Mouse (Mus musculus) midbrain, embryonic 11.5 days (tissue): Measurements from ENCODE around the gene Map1b. TPM values are rescaled to one million over a fixed set of nuclear protein-coding genes. Genes with fewer than 3 reads are reported as not detected.

Source experiments
- ATAC-seq: fragments of 200-750 bp; cut with Nextera tagmentation; 2 replicates; pipeline ENCODE4 v1.8.0; 2017; ENCODE audit warnings: moderate TSS enrichment, moderate library complexity; ENCODE audit not compliant: low FRiP score
- DNase-seq: peaks from one replicate; pipeline ENCODE4 v3.0.0; 2015; ENCODE audit warnings: low spot score; ENCODE audit errors: missing footprints
- H3K27ac ChIP-seq: fragments of 300-500 bp; sonication (generic); 2 replicates; pipeline ENCODE4 v1.5.1; 2014; ENCODE audit warnings: low read depth, low read length
- H3K27me3 ChIP-seq: fragments of 300-500 bp; sonication (generic); 2 replicates; pipeline ENCODE4 v1.6.1; 2014; ENCODE audit warnings: mild to moderate bottlenecking, low read length, moderate library complexity, mixed read lengths; ENCODE audit not compliant: control insufficient read depth, insufficient read depth
- H3K36me3 ChIP-seq: fragments of 300-500 bp; sonication (generic); 2 replicates; pipeline ENCODE4 v1.6.1; 2014; ENCODE audit warnings: mild to moderate bottlenecking, low read length, moderate library complexity, mixed read lengths; ENCODE audit not compliant: control insufficient read depth, insufficient read depth
- H3K4me1 ChIP-seq: fragments of 300-500 bp; sonication (generic); 2 replicates; pipeline ENCODE4 v1.6.1; 2014; ENCODE audit warnings: low read length; ENCODE audit not compliant: control insufficient read depth, insufficient read depth
- H3K4me2 ChIP-seq: fragments of 300-500 bp; sonication (generic); 2 replicates; pipeline ENCODE4 v1.6.1; 2014; ENCODE audit warnings: mild to moderate bottlenecking, moderate library complexity
- H3K4me3 ChIP-seq: fragments of 300-500 bp; sonication (generic); 2 replicates; pipeline ENCODE4 v1.5.1; 2014; ENCODE audit warnings: low read depth, low read length
- H3K9ac ChIP-seq: fragments of 300-500 bp; sonication (generic); 2 replicates; pipeline ENCODE4 v1.6.1; 2014; ENCODE audit warnings: low read length
- H3K9me3 ChIP-seq: fragments of 300-500 bp; sonication (generic); 2 replicates; pipeline ENCODE4 v1.6.1; 2016; ENCODE audit warnings: low read length; ENCODE audit not compliant: control insufficient read depth
- WGBS: fragments of 180-500 bp; shearing (Covaris S2); extraction: QIAGEN DNeasy Blood & Tissue Kit; methylation state at CpG from one replicate; pipeline ENCODE4 v1.1.7; 2014; 5-methylcytosine and 5-hydroxymethylcytosine counted together
- polyA plus RNA-seq: library from polyadenylated mRNA; unstranded; fragments of >200 nt; fragmentation: Nextera tagmentation; extraction: Ambion mirVana; gene quantifications from 2 replicates; pipeline ENCODE4 v1.2.1, GENCODE M21; 2014

Map1b gene
- polyA plus RNA-seq, result 911 and 979 TPM in 2 replicates

DNA sequence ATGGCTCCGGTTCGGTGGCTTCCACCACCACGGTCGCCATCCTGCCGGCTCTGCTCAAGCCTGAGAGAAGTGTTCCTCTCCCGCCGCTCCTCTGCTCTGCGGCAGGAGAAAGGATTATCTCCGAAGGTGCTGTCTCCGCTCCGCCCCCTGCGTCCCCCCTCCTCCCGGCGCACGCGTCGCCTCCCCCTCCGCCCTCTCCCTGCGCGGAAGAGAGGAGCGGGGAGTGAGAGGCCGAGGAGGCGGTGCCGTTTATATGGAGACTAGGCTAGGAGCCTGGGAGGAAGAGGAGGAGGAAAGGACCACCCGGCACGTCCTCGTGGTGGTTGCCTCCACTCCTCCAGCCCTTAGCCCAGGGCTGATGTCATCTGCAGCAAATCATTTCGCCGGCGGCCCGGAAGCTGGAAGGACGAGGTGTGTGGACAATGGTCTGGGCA is at the start of gene Map1b:
Gene Map1b (minus strand): TSS at position 93 of the 434 bp plus-strand sequence.
- H3K27ac ChIP-seq, result peak within 1 kb of the TSS; percentile 97
- peak; percentile 87 for ATAC-seq

DNA sequence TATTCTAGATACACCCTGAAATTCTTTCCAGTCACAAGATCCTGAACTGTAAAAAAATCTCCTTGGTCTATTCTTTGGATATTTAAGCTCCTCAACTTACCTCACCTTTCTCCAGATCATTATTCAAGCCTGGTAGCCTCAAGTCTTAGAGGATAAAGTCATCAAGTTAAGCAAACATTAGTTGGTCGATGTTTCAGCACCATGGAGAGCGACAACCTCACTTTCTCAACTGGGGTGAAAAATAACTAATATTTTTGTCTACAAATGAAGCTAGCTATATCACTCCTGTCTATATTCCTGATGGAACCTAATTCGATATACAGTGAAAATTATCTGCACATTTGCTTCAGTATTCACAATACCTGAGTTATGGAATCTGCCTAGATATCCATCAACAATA is 48.0 kb upstream of the Map1b start:
- no peak overlapping the region for H3K27ac ChIP-seq
- no peak for ATAC-seq
- H3K27me3 ChIP-seq, result no peaks in the 10 kb centered on the region
- H3K4me3 ChIP-seq, result no peak overlapping the region
- WGBS, result 33% methylated on average over 3 of the region's 3 CpGs
- H3K9me3 ChIP-seq, result no peaks in the 10 kb centered on the region
- H3K36me3 ChIP-seq, result no peaks in the 10 kb centered on the region
- no peak overlapping the region for H3K4me2 ChIP-seq
- H3K9ac ChIP-seq, result no peak overlapping the region
- H3K4me1 ChIP-seq, result peaks cover 10% of the 10 kb centered on the region; the same call in 1 of the 2 replicates
- peak; percentile 90 for DNase-seq

More for the DNA sequence above, at the start of gene Map1b:
- WGBS, result under 1% methylated on average over 29 of the region's 32 CpGs
- DNase-seq, result peak; percentile 96
- peak within 1 kb of the TSS; percentile 80 for H3K9ac ChIP-seq
- H3K4me3 ChIP-seq, result peak within 1 kb of the TSS; percentile 69
- H3K4me1 ChIP-seq, result peaks cover 17% of the 10 kb centered on the region
- no peaks in the 10 kb centered on the region for H3K27me3 ChIP-seq
- no peaks in the 10 kb centered on the region for H3K9me3 ChIP-seq
- peak within 1 kb of the TSS; percentile 45 for H3K4me2 ChIP-seq
- no peaks in the 10 kb centered on the region for H3K36me3 ChIP-seq

DNA sequence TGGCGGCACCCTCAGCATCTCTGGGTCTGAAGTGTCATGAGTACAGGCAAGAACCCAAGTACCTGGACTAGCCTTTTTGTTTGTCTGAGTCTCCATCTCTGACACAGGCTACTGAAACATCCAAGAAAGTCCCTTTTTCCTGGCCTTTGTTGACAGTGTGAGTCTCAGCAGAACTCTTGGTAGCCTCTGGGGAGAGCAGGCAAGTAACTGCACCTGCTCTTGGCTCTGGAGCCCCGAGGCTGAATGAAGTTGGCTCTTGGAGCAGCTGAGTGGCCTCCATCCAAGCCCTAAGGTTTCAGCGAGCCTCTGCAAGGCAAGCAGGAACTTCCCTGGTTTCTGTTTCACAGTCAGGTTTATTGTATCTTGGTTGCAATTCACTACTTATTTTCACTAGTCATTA is 46.7 kb upstream of the Map1b start:
- H3K27ac ChIP-seq, result no peak overlapping the region

DNA sequence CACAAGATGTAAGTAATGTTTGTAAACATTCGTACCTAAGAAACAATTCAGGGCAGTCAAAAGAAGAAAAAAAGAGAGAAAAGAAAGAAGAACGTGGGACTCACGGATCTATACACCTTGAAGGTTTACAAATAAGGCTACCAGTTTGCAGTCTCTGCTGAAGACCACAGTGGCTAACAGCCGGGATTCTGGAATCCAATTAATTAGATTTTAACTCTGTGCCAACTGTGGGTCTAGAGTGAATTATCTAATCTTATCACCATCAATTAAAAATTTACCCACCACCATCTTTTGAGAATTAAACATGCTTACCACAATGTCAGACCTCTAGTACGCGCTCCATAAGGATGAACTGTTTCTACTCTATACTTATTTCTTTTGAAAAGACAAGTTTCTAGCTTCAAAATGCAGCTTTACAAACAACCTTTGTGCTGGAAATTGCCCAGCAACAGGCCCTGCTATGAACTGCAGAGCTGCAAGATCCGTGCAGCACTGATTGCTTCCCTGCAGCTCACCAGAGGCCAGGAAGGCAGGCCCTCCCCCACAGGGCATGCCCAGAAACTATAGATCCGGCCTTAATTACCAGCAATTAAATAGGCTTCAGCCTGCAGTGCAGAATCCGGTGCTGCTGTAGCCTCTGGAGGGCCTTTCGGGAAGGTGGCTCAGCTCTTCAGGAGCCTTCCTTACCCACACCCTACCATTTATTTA is 45.7 kb upstream of the Map1b start:
- Histone ChIP-seq H3K4me3 (no peak overlapping the region), H3K4me1 (peaks cover 10% of the 10 kb centered on the region; the same call in 1 of the 2 replicates), H3K4me2 (no peak overlapping the region), H3K27me3 (no peaks in the 10 kb centered on the region), H3K27ac (no peak overlapping the region), H3K9ac (no peak overlapping the region), H3K9me3 (no peaks in the 10 kb centered on the region), H3K36me3 (no peaks in the 10 kb centered on the region)
- ATAC-seq, result peak; percentile 59; the same call in 1 of the 2 replicates
- 48% methylated on average over 10 of the region's 10 CpGs for WGBS
- DNase-seq, result peak; percentile 76

More for the DNA sequence above, 46.7 kb upstream of the Map1b start:
- H3K4me3 ChIP-seq, result no peak overlapping the region
- WGBS, result 70% methylated on average over 3 of the region's 3 CpGs
- H3K4me2 ChIP-seq, result no peak overlapping the region
- no peaks in the 10 kb centered on the region for H3K36me3 ChIP-seq
- ATAC-seq (no peak), DNase-seq (peak; percentile 56)
- peaks cover 10% of the 10 kb centered on the region; the same call in 1 of the 2 replicates for H3K4me1 ChIP-seq
- no peaks in the 10 kb centered on the region for H3K27me3 ChIP-seq
- H3K9ac ChIP-seq, result no peak overlapping the region
- H3K9me3 ChIP-seq, result no peaks in the 10 kb centered on the region

DNA sequence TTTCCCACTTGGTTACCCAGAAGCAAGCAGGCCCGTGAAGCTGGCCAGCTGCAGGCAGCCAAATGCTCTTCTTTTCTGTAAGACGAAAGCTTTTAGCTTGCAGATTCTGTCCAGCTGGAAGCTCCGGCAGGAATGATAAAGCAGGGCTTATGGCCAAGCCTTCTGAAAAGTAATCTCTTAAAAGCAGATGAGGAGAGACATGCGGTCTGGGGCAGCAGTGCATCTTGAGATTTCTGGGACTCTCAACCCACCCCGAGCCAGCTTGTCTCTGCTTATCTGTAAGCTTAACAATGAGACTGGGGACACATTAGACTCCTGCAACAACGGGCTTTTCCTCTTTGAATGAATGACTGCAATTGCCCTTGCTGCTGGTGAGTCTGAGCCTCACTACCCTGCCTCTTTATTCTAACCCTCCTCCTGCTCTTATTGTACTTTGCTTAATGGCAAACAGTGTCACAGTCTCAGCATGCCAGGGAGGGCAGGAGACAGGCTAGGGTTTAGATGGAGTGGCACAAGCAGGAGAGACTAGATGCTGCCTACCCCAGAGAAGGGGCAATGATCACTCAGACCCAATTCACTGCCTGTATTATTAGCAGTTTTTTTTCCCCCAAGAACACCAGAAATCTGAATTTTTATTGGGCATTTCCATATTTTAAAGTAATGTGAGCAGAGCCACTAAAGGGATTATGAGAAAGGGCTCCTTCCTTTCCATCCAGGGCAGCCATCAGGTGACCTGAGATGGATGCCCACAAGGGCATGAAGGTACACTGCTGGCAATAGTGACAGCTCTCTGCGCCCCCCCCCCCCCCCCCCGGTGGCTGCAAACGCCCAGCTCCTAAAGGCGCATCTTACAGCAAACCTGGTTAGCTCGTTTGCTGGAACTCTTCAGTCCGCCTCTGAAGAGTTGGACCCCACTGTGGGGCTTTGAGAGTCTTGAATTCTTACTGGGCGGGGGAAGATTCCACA is 44.6 kb upstream of the Map1b start:
- no peaks in the 10 kb centered on the region for H3K36me3 ChIP-seq
- peak; percentile 62; the same call in 1 of the 2 replicates for ATAC-seq
- no peak overlapping the region for H3K4me2 ChIP-seq
- H3K27ac ChIP-seq, result 0 out of 2 replicates have a peak overlapping the region, but pooled peaks have one; percentile 53
- no peak overlapping the region for H3K4me3 ChIP-seq
- H3K9ac ChIP-seq, result no peak overlapping the region
- peaks cover 10% of the 10 kb centered on the region; the same call in 1 of the 2 replicates for H3K4me1 ChIP-seq
- no peaks in the 10 kb centered on the region for H3K27me3 ChIP-seq
- no peaks in the 10 kb centered on the region for H3K9me3 ChIP-seq
- DNase-seq, result peak; percentile 79
- WGBS, result 43% methylated on average over 12 of the region's 13 CpGs

DNA sequence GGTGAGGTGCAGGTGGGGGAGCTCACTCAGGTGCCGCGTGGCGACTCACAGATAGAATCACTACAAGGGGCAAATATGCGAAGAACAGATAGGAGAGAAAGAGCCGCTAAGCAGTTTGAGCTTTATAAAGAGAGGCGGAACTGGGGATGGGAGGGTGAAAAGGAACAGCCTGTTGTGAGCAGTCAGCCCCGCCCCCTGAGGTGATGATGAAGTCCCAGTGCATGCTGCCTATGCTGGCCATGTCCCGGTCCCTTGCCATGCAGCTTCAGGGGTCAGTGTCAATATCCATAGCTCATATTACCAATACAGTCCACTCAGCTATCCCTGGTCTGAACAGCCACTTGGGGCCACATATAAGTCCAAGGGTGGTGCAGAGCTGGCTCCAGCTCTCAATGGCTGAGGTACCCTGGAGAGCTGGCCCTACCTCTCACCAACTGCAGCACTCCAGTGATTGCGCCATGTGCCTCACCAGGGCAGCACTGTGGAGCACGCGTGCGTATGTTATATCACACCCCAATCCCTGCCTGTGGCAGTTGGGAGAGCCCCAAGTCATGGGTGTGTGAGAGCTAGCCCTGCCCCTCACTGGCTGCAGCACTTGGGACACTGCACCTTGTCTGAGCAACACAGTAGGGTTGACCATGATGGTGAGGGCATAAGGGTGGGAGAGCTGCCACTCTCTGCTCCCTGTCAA is 42.0 kb upstream of the Map1b start:
- Histone ChIP-seq H3K9ac (no peak overlapping the region), H3K27me3 (no peaks in the 10 kb centered on the region), H3K9me3 (no peaks in the 10 kb centered on the region), H3K27ac (no peak overlapping the region), H3K4me1 (peaks cover 10% of the 10 kb centered on the region; the same call in 1 of the 2 replicates), H3K36me3 (no peaks in the 10 kb centered on the region), H3K4me3 (no peak overlapping the region), H3K4me2 (no peak overlapping the region)
- 75% methylated on average over 12 of the region's 12 CpGs for WGBS
- DNase-seq (no peak), ATAC-seq (no peak)

DNA sequence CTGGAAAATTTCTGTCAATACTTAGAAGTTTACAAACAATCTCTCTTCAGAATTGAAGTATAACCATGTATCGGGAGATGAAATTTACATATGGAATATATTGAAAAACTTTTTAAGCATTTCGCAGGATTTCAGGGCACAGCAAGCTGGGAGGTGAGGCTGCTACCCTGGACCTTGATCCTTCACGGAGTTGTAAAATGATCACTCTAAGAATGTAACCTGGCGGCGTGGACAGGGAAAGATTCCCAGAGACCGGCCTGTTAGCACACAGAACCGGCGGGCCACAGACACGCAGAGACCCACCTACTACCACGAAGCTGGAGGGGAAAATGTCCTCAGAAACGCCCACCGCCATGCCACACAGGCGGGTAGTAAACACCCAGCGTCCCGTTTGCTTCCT is 41.5 kb upstream of the Map1b start:
- Histone ChIP-seq H3K27me3 (no peaks in the 10 kb centered on the region), H3K4me2 (no peak overlapping the region), H3K27ac (no peak overlapping the region), H3K9me3 (no peaks in the 10 kb centered on the region), H3K9ac (no peak overlapping the region), H3K4me3 (no peak overlapping the region), H3K36me3 (no peaks in the 10 kb centered on the region), H3K4me1 (peaks cover 10% of the 10 kb centered on the region; the same call in 1 of the 2 replicates)
- 73% methylated on average over 15 of the region's 15 CpGs for WGBS
- peak; percentile 59 for DNase-seq
- ATAC-seq, result no peak

DNA sequence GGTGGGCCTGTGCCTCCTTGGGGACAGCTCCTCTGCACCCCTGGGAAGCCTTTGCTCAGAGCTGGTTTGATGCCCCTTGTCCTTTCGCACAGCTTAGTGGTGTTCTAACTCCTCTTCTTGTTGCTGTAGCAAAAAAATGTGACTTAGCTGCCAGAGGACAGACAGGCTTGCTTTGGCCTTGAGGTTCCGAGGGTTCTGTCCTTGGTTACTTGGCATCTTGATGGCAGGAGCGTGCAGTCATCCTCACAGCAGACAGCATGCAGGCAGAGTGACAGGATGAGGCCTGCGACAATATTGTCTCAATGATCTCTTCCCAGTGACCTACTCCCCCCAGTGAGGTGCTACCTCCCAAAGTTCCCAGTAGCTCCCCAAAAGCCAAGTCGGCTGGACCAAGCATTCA is 41.0 kb upstream of the Map1b start:
- no peak overlapping the region for H3K27ac ChIP-seq
- H3K9me3 ChIP-seq, result no peaks in the 10 kb centered on the region
- no peak overlapping the region for H3K4me3 ChIP-seq
- H3K4me2 ChIP-seq, result no peak overlapping the region
- no peaks in the 10 kb centered on the region for H3K27me3 ChIP-seq
- no peak for ATAC-seq
- 90% methylated on average over 5 of the region's 5 CpGs for WGBS
- DNase-seq, result peak; percentile 39
- peaks cover 9% of the 10 kb centered on the region; the same call in 1 of the 2 replicates for H3K4me1 ChIP-seq
- H3K36me3 ChIP-seq, result no peaks in the 10 kb centered on the region
- H3K9ac ChIP-seq, result no peak overlapping the region
